Mouse (Mus musculus) liver, embryonic 14.5 days (tissue): ENCODE data around the gene Iffo1.

ENCODE experiments used
- CTCF ChIP-seq: IDR thresholded peaks from 2 replicates; pipeline ENCODE4 v1.5.1; 2016; ENCODE audit warnings: antibody characterized with exemption, low read depth, control low read depth
- EP300 ChIP-seq: IDR thresholded peaks from 2 replicates; pipeline ENCODE4 v1.6.1; 2016; ENCODE audit warnings: antibody characterized with exemption, low read depth

DNA sequence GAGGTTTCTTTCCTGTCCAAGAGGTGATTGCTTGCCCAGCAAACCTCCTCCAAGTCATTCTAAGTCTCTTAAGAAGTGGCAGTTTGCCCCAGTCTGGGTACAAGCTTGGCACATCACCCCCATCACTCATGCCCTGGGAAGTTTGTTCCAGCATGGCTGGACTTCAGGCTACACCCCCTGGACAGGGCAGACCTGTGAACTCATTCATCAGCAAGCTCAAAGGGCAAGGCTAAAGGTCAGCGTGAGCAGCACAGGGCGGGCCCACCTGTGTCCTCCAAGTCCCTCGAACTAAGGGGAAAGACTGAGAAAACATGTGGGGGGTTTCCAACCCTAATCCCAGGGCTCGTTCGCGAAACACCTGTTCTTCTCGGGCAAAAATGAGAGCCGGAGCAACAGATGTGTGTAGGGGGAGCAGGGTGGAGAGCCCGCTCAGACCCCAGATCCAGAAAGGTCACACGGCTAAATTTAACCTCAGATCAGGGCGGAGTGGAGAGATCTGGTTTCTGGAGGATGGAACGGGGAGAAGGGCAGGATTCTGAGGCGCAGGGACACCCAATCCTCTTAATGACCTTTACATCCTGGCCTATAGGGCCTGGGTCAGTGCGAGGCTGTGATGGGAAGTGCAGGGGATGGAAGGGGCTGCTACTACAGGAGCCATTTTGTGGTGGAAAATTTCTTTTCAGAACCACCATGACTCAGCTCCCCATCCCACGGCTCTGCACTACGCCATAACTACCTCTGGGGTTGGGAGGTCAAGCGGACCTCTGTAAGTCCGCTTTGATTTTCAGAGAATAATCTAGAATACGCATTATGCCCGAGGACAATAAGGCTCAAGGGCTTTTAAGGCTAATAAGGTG, 19.0 kb downstream of the Iffo1 start:
- TF ChIP-seq EP300 (no peak), CTCF (no peak)
